Mouse (Mus musculus): ENCODE measurements around the gene Gaa. TPM values are rescaled to one million over a fixed set of nuclear protein-coding genes. Genes with fewer than 3 reads are reported as not detected.
A peak's percentile ranks its signal among the peaks of the same experiment; 100 is the strongest.
"Not testable (repeated sequence)": the region's sequence is repeated elsewhere in the genome, so short reads cannot be mapped to it uniquely, and the experiment has no call there.

Gaa gene
- polyA plus RNA-seq, 1 experiment from 2014 or later, result 49.6 TPM

DNA sequence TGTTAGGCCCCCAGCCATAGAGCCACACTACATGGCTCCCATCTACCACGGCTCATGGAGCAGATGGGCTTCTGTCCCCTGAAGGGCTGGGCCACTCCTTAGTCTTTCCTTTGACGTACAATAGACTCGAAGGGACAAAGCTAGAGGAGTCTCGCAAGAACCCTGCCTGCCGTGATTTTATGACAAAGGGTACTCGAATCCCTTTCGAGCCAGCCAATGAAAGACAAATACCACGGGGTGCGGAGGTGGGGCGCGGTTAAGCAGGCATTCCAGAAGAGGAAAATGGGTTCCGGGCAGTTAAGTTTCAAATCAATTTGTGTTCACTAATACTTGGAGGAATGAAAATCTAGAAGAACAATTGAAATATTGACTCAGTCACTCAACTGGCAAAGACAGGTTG is 28.2 kb upstream of the Gaa start:
- Histone ChIP-seq H3K27me3 (ENCODE audit: control insufficient read depth, insufficient read depth, low read length) (no peaks in the 10 kb centered on the region), H3K9ac (ENCODE audit: low read depth, low read length) (no peak overlapping the region), H3K36me3 (ENCODE audit: control insufficient read depth, insufficient read depth, low read length) (no peaks in the 10 kb centered on the region), H3K9me3 (replicated peaks; ENCODE audit: control insufficient read depth, low read length) (no peaks in the 10 kb centered on the region), H3K27ac (ENCODE audit: low read depth, low read length) (no peak overlapping the region), H3K4me3 (ENCODE audit: low read depth, low read length) (no peak overlapping the region), H3K4me2 (no peak overlapping the region), H3K4me1 (ENCODE audit: control insufficient read depth, insufficient read depth, low read length) (no peaks in the 10 kb centered on the region)
- WGBS (ENCODE audit: insufficient replicate concordance), result 88% methylated on average over 12 of the region's 12 CpGs
- ATAC-seq (replicated peaks; ENCODE audit: insufficient number of reproducible peaks, low FRiP score, low TSS enrichment), result no peak

DNA sequence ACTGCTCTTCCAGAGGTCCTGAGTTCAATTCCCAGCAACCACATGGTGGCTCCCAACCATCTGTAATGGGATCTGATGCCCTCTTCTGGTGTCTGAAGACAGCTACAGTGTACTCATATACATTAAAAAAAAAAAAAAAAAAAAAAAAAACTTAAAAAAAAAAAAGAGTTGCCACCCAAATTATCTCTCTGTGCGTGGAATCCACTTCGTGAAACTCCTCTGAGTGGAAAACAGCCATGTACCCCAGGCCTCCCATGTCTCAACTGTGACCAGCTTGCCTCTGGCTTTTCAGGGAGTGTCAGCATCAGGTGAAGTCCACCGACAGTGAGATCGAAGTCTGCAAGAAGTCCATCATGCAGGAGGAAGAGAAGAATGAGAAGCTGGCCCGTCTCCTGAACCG is 22.1 kb upstream of the Gaa start:
- H3K27ac ChIP-seq (ENCODE audit: low read depth, low read length); H3K27me3 ChIP-seq (ENCODE audit: control insufficient read depth, insufficient read depth, low read length); H3K4me1 ChIP-seq (ENCODE audit: control insufficient read depth, insufficient read depth, low read length); H3K4me3 ChIP-seq (ENCODE audit: low read depth, low read length); ATAC-seq (replicated peaks; ENCODE audit: insufficient number of reproducible peaks, low FRiP score, low TSS enrichment); H3K9ac ChIP-seq (ENCODE audit: low read depth, low read length); H3K9me3 ChIP-seq (replicated peaks; ENCODE audit: control insufficient read depth, low read length); H3K36me3 ChIP-seq (ENCODE audit: control insufficient read depth, insufficient read depth, low read length); H3K4me2 ChIP-seq: not testable (repeated sequence)
- 90% methylated on average over 6 of the region's 6 CpGs for WGBS (ENCODE audit: insufficient replicate concordance)

GRCm38 (mm10) chr11:119249011-119249410 is 18.7 kb upstream of the Gaa start:
- Histone ChIP-seq H3K9ac (ENCODE audit: low read depth, low read length) (no peak overlapping the region), H3K36me3 (ENCODE audit: control insufficient read depth, insufficient read depth, low read length) (no peaks in the 10 kb centered on the region), H3K4me3 (ENCODE audit: low read depth, low read length) (no peak overlapping the region), H3K27me3 (ENCODE audit: control insufficient read depth, insufficient read depth, low read length) (peaks cover 6% of the 10 kb centered on the region), H3K27ac (ENCODE audit: low read depth, low read length) (no peak overlapping the region), H3K4me1 (ENCODE audit: control insufficient read depth, insufficient read depth, low read length) (peaks cover 8% of the 10 kb centered on the region; the same call in 1 of the 2 replicates), H3K4me2 (0 out of 2 replicates have a peak overlapping the region, but pooled peaks have one; percentile 19), H3K9me3 (replicated peaks; ENCODE audit: control insufficient read depth, low read length) (no peaks in the 10 kb centered on the region)
- WGBS (ENCODE audit: insufficient replicate concordance), result 20% methylated on average over 6 of the region's 6 CpGs
- 0 out of 2 replicates have a peak, but pooled peaks have one; percentile 50 for ATAC-seq (replicated peaks; ENCODE audit: insufficient number of reproducible peaks, low FRiP score, low TSS enrichment)

GRCm38 (mm10) chr11:119250998-119251397 is 16.7 kb upstream of the Gaa start:
- Histone ChIP-seq H3K4me1 (ENCODE audit: control insufficient read depth, insufficient read depth, low read length) (peaks cover 8% of the 10 kb centered on the region; the same call in 1 of the 2 replicates), H3K36me3 (ENCODE audit: control insufficient read depth, insufficient read depth, low read length) (no peaks in the 10 kb centered on the region), H3K4me3 (ENCODE audit: low read depth, low read length) (no peak overlapping the region), H3K9me3 (replicated peaks; ENCODE audit: control insufficient read depth, low read length) (no peaks in the 10 kb centered on the region), H3K27ac (ENCODE audit: low read depth, low read length) (no peak overlapping the region), H3K9ac (ENCODE audit: low read depth, low read length) (no peak overlapping the region), H3K4me2 (no peak overlapping the region), H3K27me3 (ENCODE audit: control insufficient read depth, insufficient read depth, low read length) (peaks cover 6% of the 10 kb centered on the region)
- ATAC-seq (replicated peaks; ENCODE audit: insufficient number of reproducible peaks, low FRiP score, low TSS enrichment), result no peak
- WGBS (ENCODE audit: insufficient replicate concordance), result 32% methylated on average over 17 of the region's 17 CpGs

DNA sequence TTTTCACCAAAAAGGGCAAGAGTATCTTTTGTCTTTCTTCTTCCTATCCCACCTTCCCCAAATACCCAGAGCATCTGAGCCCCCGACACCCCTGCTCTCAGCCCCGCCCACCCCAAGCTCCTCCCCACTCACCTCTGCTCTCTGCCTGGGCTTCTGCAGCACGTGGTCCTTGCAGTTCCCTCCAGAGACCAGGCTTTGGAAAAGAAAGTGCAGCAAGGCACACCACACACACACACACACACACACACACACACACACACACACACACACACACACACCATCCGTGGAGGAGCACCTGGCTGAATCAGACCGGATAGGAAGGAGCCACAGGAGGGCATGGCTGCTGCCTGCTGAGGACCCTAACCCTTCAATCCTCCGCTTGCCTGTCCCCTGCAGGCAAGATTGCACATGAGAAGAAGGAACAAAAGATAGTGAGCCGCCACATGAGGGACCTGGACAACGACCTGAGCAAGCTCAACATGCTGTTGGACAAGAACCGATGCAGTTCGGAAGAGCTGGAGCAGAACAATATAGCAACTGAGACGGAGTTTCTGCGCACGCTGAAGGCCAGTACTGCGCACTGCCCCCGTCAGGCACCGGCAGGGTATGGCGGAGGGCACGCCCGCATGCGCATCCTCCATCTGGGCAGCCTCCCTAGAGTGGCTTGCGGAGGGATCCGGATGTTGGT is 14.7 kb upstream of the Gaa start:
- peak overlapping the region; percentile 65 for H3K4me2 ChIP-seq
- no peak overlapping the region for H3K27ac ChIP-seq (ENCODE audit: low read depth, low read length)
- peak overlapping the region; percentile 49; the same call in 1 of the 2 replicates for H3K9ac ChIP-seq (ENCODE audit: low read depth, low read length)
- H3K4me3 ChIP-seq (ENCODE audit: low read depth, low read length), result 0 out of 2 replicates have a peak overlapping the region, but pooled peaks have one; percentile 16
- ATAC-seq (replicated peaks; ENCODE audit: insufficient number of reproducible peaks, low FRiP score, low TSS enrichment), result peak; percentile 60; the same call in 1 of the 2 replicates
- no peaks in the 10 kb centered on the region for H3K36me3 ChIP-seq (ENCODE audit: control insufficient read depth, insufficient read depth, low read length)
- H3K27me3 ChIP-seq (ENCODE audit: control insufficient read depth, insufficient read depth, low read length), result peaks cover 6% of the 10 kb centered on the region
- no peaks in the 10 kb centered on the region for H3K9me3 ChIP-seq (replicated peaks; ENCODE audit: control insufficient read depth, low read length)
- 4% methylated on average over 22 of the region's 22 CpGs for WGBS (ENCODE audit: insufficient replicate concordance)
- H3K4me1 ChIP-seq (ENCODE audit: control insufficient read depth, insufficient read depth, low read length), result peaks cover 8% of the 10 kb centered on the region; the same call in 1 of the 2 replicates

DNA sequence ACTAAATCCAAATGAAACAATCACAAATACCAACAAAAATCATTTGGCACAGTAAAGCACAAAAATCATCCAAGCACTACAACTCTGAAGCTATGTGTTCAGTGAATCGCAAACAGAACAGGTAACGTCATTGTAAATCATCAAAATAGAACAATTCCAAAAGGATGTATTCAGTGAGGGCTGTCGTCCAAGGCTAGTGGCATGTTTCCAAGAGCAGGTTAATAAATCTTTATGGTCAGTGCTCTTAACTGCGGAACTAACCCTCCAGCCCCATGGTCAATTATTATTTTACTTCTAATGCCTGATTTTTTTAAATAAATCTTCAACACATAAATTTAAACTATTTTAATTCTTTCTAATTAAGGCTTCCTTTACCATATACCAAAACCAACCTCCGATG is 11.1 kb upstream of the Gaa start:
- H3K4me3 ChIP-seq (ENCODE audit: low read depth, low read length); H3K4me2 ChIP-seq; ATAC-seq (replicated peaks; ENCODE audit: insufficient number of reproducible peaks, low FRiP score, low TSS enrichment); H3K4me1 ChIP-seq (ENCODE audit: control insufficient read depth, insufficient read depth, low read length); H3K27me3 ChIP-seq (ENCODE audit: control insufficient read depth, insufficient read depth, low read length); H3K9ac ChIP-seq (ENCODE audit: low read depth, low read length); H3K27ac ChIP-seq (ENCODE audit: low read depth, low read length); H3K36me3 ChIP-seq (ENCODE audit: control insufficient read depth, insufficient read depth, low read length); H3K9me3 ChIP-seq (replicated peaks; ENCODE audit: control insufficient read depth, low read length): not testable (repeated sequence)
- WGBS (ENCODE audit: insufficient replicate concordance), result 85% methylated on average over 5 of the region's 5 CpGs

- Histone ChIP-seq H3K9me3 (replicated peaks; ENCODE audit: control insufficient read depth, low read length) (no peaks in the 10 kb centered on the region), H3K36me3 (ENCODE audit: control insufficient read depth, insufficient read depth, low read length) (no peaks in the 10 kb centered on the region), H3K4me2 (peak overlapping the region; percentile 56), H3K27ac (ENCODE audit: low read depth, low read length) (no peak overlapping the region), H3K9ac (ENCODE audit: low read depth, low read length) (no peak overlapping the region), H3K4me3 (ENCODE audit: low read depth, low read length) (peak overlapping the region; percentile 32), H3K27me3 (ENCODE audit: control insufficient read depth, insufficient read depth, low read length) (no peaks in the 10 kb centered on the region), H3K4me1 (ENCODE audit: control insufficient read depth, insufficient read depth, low read length) (peaks cover 3% of the 10 kb centered on the region; the same call in 1 of the 2 replicates)
- ATAC-seq (replicated peaks; ENCODE audit: insufficient number of reproducible peaks, low FRiP score, low TSS enrichment), result no peak
- WGBS (ENCODE audit: insufficient replicate concordance), result 60% methylated on average over 9 of the region's 9 CpGs
These were observed 9.5 kb upstream of the Gaa start for GRCm38 (mm10) chr11:119258216-119258571.

- Histone ChIP-seq H3K9me3 (replicated peaks; ENCODE audit: control insufficient read depth, low read length) (no peaks in the 10 kb centered on the region), H3K9ac (ENCODE audit: low read depth, low read length) (peak overlapping the region; percentile 28; the same call in 1 of the 2 replicates), H3K4me3 (ENCODE audit: low read depth, low read length) (peak overlapping the region; percentile 32), H3K36me3 (ENCODE audit: control insufficient read depth, insufficient read depth, low read length) (no peaks in the 10 kb centered on the region), H3K27ac (ENCODE audit: low read depth, low read length) (0 out of 2 replicates have a peak overlapping the region, but pooled peaks have one; percentile 10), H3K27me3 (ENCODE audit: control insufficient read depth, insufficient read depth, low read length) (no peaks in the 10 kb centered on the region), H3K4me2 (peak overlapping the region; percentile 56), H3K4me1 (ENCODE audit: control insufficient read depth, insufficient read depth, low read length) (no peaks in the 10 kb centered on the region)
- peak; percentile 63; the same call in 1 of the 2 replicates for ATAC-seq (replicated peaks; ENCODE audit: insufficient number of reproducible peaks, low FRiP score, low TSS enrichment)
- WGBS (ENCODE audit: insufficient replicate concordance), result 60% methylated on average over 23 of the region's 23 CpGs
These were observed 8.9 kb upstream of the Gaa start for GRCm38 (mm10) chr11:119258572-119259322.
